ENCODE assay signal across 7 mouse cellular contexts in genomic region chr1:33946601-33947395, GRCm38 (mm10). TPM values are rescaled to one million over a fixed set of nuclear protein-coding genes. Genes with fewer than 3 reads are reported as not detected.
DNase-seq lines count a peak whose midpoint lies in the region; TF ChIP-seq lines count a peak whose summit lies in the region.

No protein-coding gene starts in this region.

- no peak for TF ChIP-seq POLR2A in brain, embryonic 14.5 days (IDR thresholded peaks at IDR 0.05; ENCODE audit: borderline replicate concordance, extremely low read depth, insufficient read depth, insufficient read length, poor library complexity, severe bottlenecking)

- no peak for TF ChIP-seq CTCF in brain, embryonic 14.5 days (IDR thresholded peaks at IDR 0.05; ENCODE audit: borderline replicate concordance, extremely low read depth, insufficient read depth, insufficient read length)

- peak; percentile 73 for DNase-seq in ES-CJ7 (ENCODE audit: low read depth, low spot score)
- peak; percentile 88 for DNase-seq in brain, embryonic 14.5 days (ENCODE audit: low read depth)
- peak; percentile 55 to 76 for DNase-seq in frontal cortex, postnatal 14 days (ENCODE audit: low spot score in 2 of 2)
- peak; percentile 50 to 80 for DNase-seq in layer of hippocampus, postnatal 14 days (ENCODE audit: low spot score in 2 of 2)
- DNase-seq in right cerebral cortex, postnatal 10 days (ENCODE audit: low spot score in 2 of 2), result peak; percentile 85 to 93
- DNase-seq in lung, postnatal 36 days, result no peak
- DNase-seq in testis, postnatal 14 days (ENCODE audit: low spot score), result no peak

RNA-seq across cellular contexts. Expression of gene Dst, which starts 38.8 kb away (rescaled TPM):
- polyA plus RNA-seq in brain, embryonic 14.5 days (2012; rRNA removed), result 45.3 and 96.0 TPM in 2 replicates
- total RNA-seq in layer of hippocampus, postnatal 14 days (2021), result 100 to 1,000 TPM; 209 to 234 TPM

RNA-seq across cellular contexts. Expression of gene Bend6, which starts 39.2 kb away (rescaled TPM):
- polyA plus RNA-seq in brain, embryonic 14.5 days (2012; rRNA removed), result 21.8 and 25.5 TPM in 2 replicates
- total RNA-seq in layer of hippocampus, postnatal 14 days (2021), result 10 to 100 TPM; 77.2 to 91.6 TPM

Comparison
In these comparisons a context has a peak if more than half of its experiments do, and no peak if none do; other contexts are left out.
1. DNase-seq: peak in ES-CJ7 (single experiment), brain, embryonic 14.5 days (single experiment), frontal cortex, postnatal 14 days (2 of 2), layer of hippocampus, postnatal 14 days (2 of 2) and right cerebral cortex, postnatal 10 days (2 of 2); none in lung, postnatal 36 days (single experiment) and testis, postnatal 14 days (single experiment).